Mouse (Mus musculus): ENCODE results near the gene Pramel5. TPM values are rescaled to one million over a fixed set of nuclear protein-coding genes. Genes with fewer than 3 reads are reported as not detected.
"Not testable (repeated sequence)": the region's sequence is repeated elsewhere in the genome, so short reads cannot be mapped to it uniquely, and the experiment has no call there.

The Pramel5 gene
- not detected in 2 replicates for polyA plus RNA-seq (2014; fragmentation: Nextera tagmentation; extraction: Ambion mirVana)

- not testable (repeated sequence) for H3K4me3 ChIP-seq (ENCODE audit: low read depth, low read length); H3K27me3 ChIP-seq (ENCODE audit: control insufficient read depth, insufficient read depth, low read length); DNase-seq (ENCODE audit: low spot score); H3K27ac ChIP-seq (ENCODE audit: low read depth, low read length); H3K36me3 ChIP-seq (ENCODE audit: control insufficient read depth, insufficient read depth, low read length); H3K4me1 ChIP-seq (replicated peaks; ENCODE audit: control insufficient read depth, insufficient read depth, low read length); H3K4me2 ChIP-seq (replicated peaks; ENCODE audit: low read depth, low read length); H3K9me3 ChIP-seq (ENCODE audit: control insufficient read depth, low read length); ATAC-seq (ENCODE audit: low FRiP score); H3K9ac ChIP-seq (ENCODE audit: low read depth, low read length)
- WGBS, result 75% methylated on average over 1 of the region's 1 CpGs
Observed at GRCm38 (mm10) chr4:144280388-144280787, at the start of gene Pramel5. Gene Pramel5 (minus strand): TSS chr4:144280488.

GRCm38 (mm10) chr4:144329949-144330348 is 49.7 kb upstream of the Pramel5 start, which contains the start of gene Gm13128:
Gene Gm13128 (plus strand): TSS chr4:144330249.
- WGBS, result 66% methylated on average over 4 of the region's 4 CpGs
- H3K4me3 ChIP-seq (ENCODE audit: low read depth, low read length); H3K9me3 ChIP-seq (ENCODE audit: control insufficient read depth, low read length); H3K27ac ChIP-seq (ENCODE audit: low read depth, low read length); H3K4me1 ChIP-seq (replicated peaks; ENCODE audit: control insufficient read depth, insufficient read depth, low read length); H3K9ac ChIP-seq (ENCODE audit: low read depth, low read length); DNase-seq (ENCODE audit: low spot score); ATAC-seq (ENCODE audit: low FRiP score); H3K4me2 ChIP-seq (replicated peaks; ENCODE audit: low read depth, low read length); H3K27me3 ChIP-seq (ENCODE audit: control insufficient read depth, insufficient read depth, low read length); H3K36me3 ChIP-seq (ENCODE audit: control insufficient read depth, insufficient read depth, low read length): not testable (repeated sequence)

- H3K27me3 ChIP-seq (ENCODE audit: control insufficient read depth, insufficient read depth, low read length); ATAC-seq (ENCODE audit: low FRiP score); H3K4me2 ChIP-seq (replicated peaks; ENCODE audit: low read depth, low read length); H3K9me3 ChIP-seq (ENCODE audit: control insufficient read depth, low read length); H3K4me1 ChIP-seq (replicated peaks; ENCODE audit: control insufficient read depth, insufficient read depth, low read length); H3K9ac ChIP-seq (ENCODE audit: low read depth, low read length); H3K4me3 ChIP-seq (ENCODE audit: low read depth, low read length); DNase-seq (ENCODE audit: low spot score); H3K36me3 ChIP-seq (ENCODE audit: control insufficient read depth, insufficient read depth, low read length); H3K27ac ChIP-seq (ENCODE audit: low read depth, low read length): not testable (repeated sequence)
- 81% methylated on average over 2 of the region's 2 CpGs for WGBS
Observed at GRCm38 (mm10) chr4:144312666-144313460, 32.6 kb upstream of the Pramel5 start.

GRCm38 (mm10) chr4:144299414-144299813 is 19.1 kb upstream of the Pramel5 start:
- H3K9ac ChIP-seq (ENCODE audit: low read depth, low read length); H3K36me3 ChIP-seq (ENCODE audit: control insufficient read depth, insufficient read depth, low read length); H3K9me3 ChIP-seq (ENCODE audit: control insufficient read depth, low read length); DNase-seq (ENCODE audit: low spot score); ATAC-seq (ENCODE audit: low FRiP score); H3K27ac ChIP-seq (ENCODE audit: low read depth, low read length); H3K4me3 ChIP-seq (ENCODE audit: low read depth, low read length); H3K4me1 ChIP-seq (replicated peaks; ENCODE audit: control insufficient read depth, insufficient read depth, low read length); H3K4me2 ChIP-seq (replicated peaks; ENCODE audit: low read depth, low read length); H3K27me3 ChIP-seq (ENCODE audit: control insufficient read depth, insufficient read depth, low read length): not testable (repeated sequence)
- WGBS, result 73% methylated on average over 1 of the region's 1 CpGs

GRCm38 (mm10) chr4:144254768-144255167 is 25.5 kb downstream of the Pramel5 start:
- not testable (repeated sequence) for H3K4me3 ChIP-seq (ENCODE audit: low read depth, low read length); ATAC-seq (ENCODE audit: low FRiP score); H3K4me1 ChIP-seq (replicated peaks; ENCODE audit: control insufficient read depth, insufficient read depth, low read length); H3K27ac ChIP-seq (ENCODE audit: low read depth, low read length); H3K27me3 ChIP-seq (ENCODE audit: control insufficient read depth, insufficient read depth, low read length); DNase-seq (ENCODE audit: low spot score); H3K4me2 ChIP-seq (replicated peaks; ENCODE audit: low read depth, low read length); H3K9ac ChIP-seq (ENCODE audit: low read depth, low read length); H3K36me3 ChIP-seq (ENCODE audit: control insufficient read depth, insufficient read depth, low read length); H3K9me3 ChIP-seq (ENCODE audit: control insufficient read depth, low read length)

Other genes with a start within 250 kb of the Pramel5 start
- gene Pramel4, start 221.4 kb downstream of the Pramel5 start, polyA plus RNA-seq (2014; fragmentation: Nextera tagmentation; extraction: Ambion mirVana), result not detected in 2 replicates
- not detected in 2 replicates for gene Gm13102, start 174.0 kb downstream of the Pramel5 start, polyA plus RNA-seq (2014; fragmentation: Nextera tagmentation; extraction: Ambion mirVana)
- gene Oog3, start 117.8 kb downstream of the Pramel5 start, polyA plus RNA-seq (2014; fragmentation: Nextera tagmentation; extraction: Ambion mirVana), result not detected in 2 replicates
- gene Oog2, start 89.8 kb downstream of the Pramel5 start, polyA plus RNA-seq (2014; fragmentation: Nextera tagmentation; extraction: Ambion mirVana), result not detected in 2 replicates
- gene C87977, start 67.2 kb downstream of the Pramel5 start, polyA plus RNA-seq (2014; fragmentation: Nextera tagmentation; extraction: Ambion mirVana), result not detected in 2 replicates
- gene Gm13128, start 49.8 kb upstream of the Pramel5 start, polyA plus RNA-seq (2014; fragmentation: Nextera tagmentation; extraction: Ambion mirVana), result not detected in 2 replicates
- gene Gm13119, start 77.5 kb upstream of the Pramel5 start, polyA plus RNA-seq (2014; fragmentation: Nextera tagmentation; extraction: Ambion mirVana), result not detected in 2 replicates
- not detected in 2 replicates for gene Pramef20, start 97.4 kb upstream of the Pramel5 start, polyA plus RNA-seq (2014; fragmentation: Nextera tagmentation; extraction: Ambion mirVana)
- gene Pramef12, start 128.0 kb upstream of the Pramel5 start, polyA plus RNA-seq (2014; fragmentation: Nextera tagmentation; extraction: Ambion mirVana), result 0.12 TPM in 1 of 2 replicates, not detected in the other
- 0.21 and 0.29 TPM in 2 replicates for gene 1700012P22Rik, start 158.3 kb upstream of the Pramel5 start, polyA plus RNA-seq (2014; fragmentation: Nextera tagmentation; extraction: Ambion mirVana)
- gene Gm9944, start 172.8 kb upstream of the Pramel5 start, polyA plus RNA-seq (2014; fragmentation: Nextera tagmentation; extraction: Ambion mirVana), result not detected in 2 replicates
- gene Aadacl3, start 183.3 kb upstream of the Pramel5 start, polyA plus RNA-seq (2014; fragmentation: Nextera tagmentation; extraction: Ambion mirVana), result not detected in 2 replicates
- not detected in 2 replicates for gene 9430007A20Rik, start 239.3 kb upstream of the Pramel5 start, polyA plus RNA-seq (2014; fragmentation: Nextera tagmentation; extraction: Ambion mirVana)

Data from hindbrain, embryonic 11.5 days (tissue).